Mouse (Mus musculus): ENCODE data around the gene Gtf3c2. TPM values are rescaled to one million over a fixed set of nuclear protein-coding genes. Genes with fewer than 3 reads are reported as not detected.
A peak's percentile ranks its signal among the peaks of the same experiment; 100 is the strongest.

The Gtf3c2 gene
- polyA plus RNA-seq, 1 experiment from 2014 or later: 70.3 TPM

DNA sequence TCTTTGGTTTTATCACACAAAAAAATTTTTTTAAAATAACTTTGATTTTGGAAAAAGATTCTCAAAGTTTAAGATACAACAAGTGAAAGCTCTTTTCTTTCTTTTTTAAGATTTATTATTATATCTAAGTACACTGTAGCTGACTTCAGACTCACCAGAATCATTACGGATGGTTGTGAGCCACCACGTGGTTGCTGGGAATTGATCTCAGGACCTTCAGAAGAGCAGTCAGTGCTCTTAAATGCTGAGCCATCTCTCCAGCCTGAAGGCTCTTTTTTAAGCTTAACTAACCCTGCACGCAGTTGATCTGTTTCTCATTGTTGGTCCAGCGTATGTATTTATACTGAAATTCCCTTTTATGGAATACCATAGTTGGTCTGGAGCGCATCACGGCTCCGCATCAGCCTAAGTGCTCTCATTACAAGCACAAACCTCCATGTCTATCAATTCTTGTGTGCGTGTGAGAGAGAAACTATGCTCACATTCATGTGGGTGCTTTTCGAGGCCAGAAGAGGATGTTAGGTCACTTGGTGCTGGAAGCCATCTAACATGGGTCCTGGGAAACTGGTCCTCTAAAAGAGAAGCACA is 1.3 kb upstream of the Gtf3c2 start:
- Histone ChIP-seq H3K27me3 (replicated peaks; ENCODE audit: control insufficient read depth, insufficient read depth, low read length) (no peaks in the 10 kb centered on the region), H3K9ac (ENCODE audit: low read length) (no peak overlapping the region), H3K36me3 (ENCODE audit: control insufficient read depth, insufficient read depth, low read length) (no peaks in the 10 kb centered on the region), H3K27ac (ENCODE audit: low read depth) (no peak overlapping the region), H3K4me3 (ENCODE audit: low read depth, low read length) (no peak overlapping the region), H3K4me2 (ENCODE audit: low read length) (peak overlapping the region; percentile 92), H3K4me1 (replicated peaks; ENCODE audit: control insufficient read depth, insufficient read depth, low read length) (peaks cover 4% of the 10 kb centered on the region; the same call in 1 of the 2 replicates), H3K9me3 (ENCODE audit: control insufficient read depth, low read length) (no peaks in the 10 kb centered on the region)
- 87% methylated on average over 9 of the region's 9 CpGs for WGBS
- ATAC-seq (replicated peaks; ENCODE audit: low FRiP score, low TSS enrichment, low read depth) (no peak), DNase-seq (ENCODE audit: low spot score) (peak; percentile 41)

DNA sequence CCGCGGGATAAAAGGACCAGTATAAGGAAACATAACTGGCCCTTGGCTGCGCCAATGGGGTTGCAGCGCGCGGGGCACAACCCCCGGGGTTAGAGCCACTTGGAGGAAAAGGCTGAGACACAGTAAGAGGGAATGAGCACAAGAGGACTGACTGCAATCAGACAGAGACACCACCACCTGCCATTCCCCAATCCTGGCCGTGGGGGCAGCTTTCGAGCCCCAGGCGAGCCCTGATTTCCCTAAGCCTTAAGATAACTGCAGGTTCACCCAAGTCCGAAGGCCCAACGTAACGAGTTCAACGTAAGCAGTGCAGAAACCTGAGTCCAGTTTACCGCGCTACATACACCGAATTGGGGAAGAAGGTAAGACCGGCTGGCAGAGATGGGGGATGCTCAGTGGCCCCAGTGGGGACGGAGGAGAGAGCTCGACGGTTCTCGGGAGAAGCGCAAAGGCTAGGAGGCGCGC is 611 bp downstream of the Gtf3c2 start:
- Histone ChIP-seq H3K9ac (ENCODE audit: low read length) (peak overlapping the region; percentile 65), H3K9me3 (ENCODE audit: control insufficient read depth, low read length) (no peaks in the 10 kb centered on the region), H3K27me3 (replicated peaks; ENCODE audit: control insufficient read depth, insufficient read depth, low read length) (no peaks in the 10 kb centered on the region), H3K36me3 (ENCODE audit: control insufficient read depth, insufficient read depth, low read length) (peaks cover 3% of the 10 kb centered on the region; the same call in 1 of the 2 replicates), H3K4me2 (ENCODE audit: low read length) (peak overlapping the region; percentile 92), H3K4me1 (replicated peaks; ENCODE audit: control insufficient read depth, insufficient read depth, low read length) (peaks cover 4% of the 10 kb centered on the region; the same call in 1 of the 2 replicates), H3K27ac (ENCODE audit: low read depth) (peak overlapping the region; percentile 98), H3K4me3 (ENCODE audit: low read depth, low read length) (peak overlapping the region; percentile 100)
- ATAC-seq (replicated peaks; ENCODE audit: low FRiP score, low TSS enrichment, low read depth) (peak; percentile 41; the same call in 1 of the 2 replicates), DNase-seq (ENCODE audit: low spot score) (no peak)
- WGBS: under 1% methylated on average over 25 of the region's 25 CpGs

DNA sequence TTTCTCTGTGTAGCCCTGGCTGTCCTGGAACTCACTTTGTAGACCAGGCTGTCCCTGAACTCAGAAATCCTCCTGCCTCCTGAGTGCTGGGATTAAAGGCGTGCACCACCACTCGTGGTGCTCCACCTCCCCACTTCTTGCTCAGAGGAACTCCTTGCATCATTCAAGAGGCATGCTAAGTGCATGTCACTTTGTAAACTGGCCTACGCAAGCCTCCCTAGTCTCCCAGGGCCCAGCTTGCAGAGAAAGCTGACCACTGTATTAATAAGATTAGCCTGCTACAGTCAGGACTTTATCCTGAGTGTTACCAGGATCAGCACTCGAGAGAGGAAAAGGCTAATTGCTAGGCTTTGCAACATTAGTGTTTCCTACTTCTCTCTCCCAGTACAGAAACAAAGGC is 11.3 kb downstream of the Gtf3c2 start:
- no peak for ATAC-seq (replicated peaks; ENCODE audit: low FRiP score, low TSS enrichment, low read depth)
- Histone ChIP-seq H3K27me3 (replicated peaks; ENCODE audit: control insufficient read depth, insufficient read depth, low read length) (no peaks in the 10 kb centered on the region), H3K4me3 (ENCODE audit: low read depth, low read length) (no peak overlapping the region), H3K4me1 (replicated peaks; ENCODE audit: control insufficient read depth, insufficient read depth, low read length) (no peaks in the 10 kb centered on the region), H3K27ac (ENCODE audit: low read depth) (no peak overlapping the region), H3K4me2 (ENCODE audit: low read length) (no peak overlapping the region), H3K9ac (ENCODE audit: low read length) (no peak overlapping the region), H3K36me3 (ENCODE audit: control insufficient read depth, insufficient read depth, low read length) (peaks cover 93% of the 10 kb centered on the region), H3K9me3 (ENCODE audit: control insufficient read depth, low read length) (no peaks in the 10 kb centered on the region)
- no peak for DNase-seq (ENCODE audit: low spot score)
- 93% methylated on average over 4 of the region's 4 CpGs for WGBS

DNA sequence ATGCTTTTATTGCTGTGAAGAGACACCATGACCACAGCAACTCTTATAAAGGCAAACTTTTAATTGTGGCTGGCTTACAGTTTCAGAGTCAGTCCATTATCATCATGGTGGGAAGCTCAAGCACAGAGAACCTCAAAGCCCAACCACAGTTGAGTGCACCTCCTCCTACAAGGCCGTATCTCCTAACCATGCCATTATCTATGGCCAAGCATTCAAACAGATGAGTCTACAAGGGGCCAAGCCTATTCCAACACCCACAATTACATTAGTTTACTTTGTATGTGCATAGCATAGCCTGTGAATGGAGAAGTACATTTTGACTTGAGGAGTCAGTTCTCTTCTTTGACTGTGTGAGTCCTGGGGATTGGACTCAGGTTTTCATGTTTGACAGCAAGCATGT is 15.1 kb downstream of the Gtf3c2 start:
- no peak overlapping the region for H3K9ac ChIP-seq (ENCODE audit: low read length)
- H3K27ac ChIP-seq (ENCODE audit: low read depth): no peak overlapping the region
- H3K4me2 ChIP-seq (ENCODE audit: low read length): no peak overlapping the region
- no peak overlapping the region for H3K4me3 ChIP-seq (ENCODE audit: low read depth, low read length)
- H3K36me3 ChIP-seq (ENCODE audit: control insufficient read depth, insufficient read depth, low read length): peaks cover 89% of the 10 kb centered on the region
- no peaks in the 10 kb centered on the region for H3K27me3 ChIP-seq (replicated peaks; ENCODE audit: control insufficient read depth, insufficient read depth, low read length)
- H3K4me1 ChIP-seq (replicated peaks; ENCODE audit: control insufficient read depth, insufficient read depth, low read length): no peaks in the 10 kb centered on the region
- no peak for DNase-seq (ENCODE audit: low spot score)
- no peak for ATAC-seq (replicated peaks; ENCODE audit: low FRiP score, low TSS enrichment, low read depth)
- WGBS: 89% methylated on average over 1 of the region's 1 CpGs
- no peaks in the 10 kb centered on the region for H3K9me3 ChIP-seq (ENCODE audit: control insufficient read depth, low read length)

DNA sequence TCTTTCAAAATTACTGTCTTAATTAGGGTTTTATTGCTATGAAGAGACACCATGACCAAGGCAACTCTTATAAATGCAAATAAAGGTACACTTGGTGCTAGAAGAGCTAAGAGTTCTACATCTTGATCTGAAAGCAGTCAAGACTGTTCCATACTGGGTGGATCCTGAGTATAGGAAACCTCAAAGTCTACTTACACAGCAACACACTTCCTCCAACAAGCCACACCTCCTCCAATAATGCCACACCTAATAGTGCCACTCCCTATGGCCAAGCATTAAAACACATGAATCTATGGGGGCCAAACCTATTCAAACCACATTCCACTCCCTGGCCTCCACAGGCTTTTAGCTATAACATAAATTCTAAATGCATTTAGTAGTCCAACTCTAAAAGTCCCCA is 17.5 kb downstream of the Gtf3c2 start:
- Histone ChIP-seq H3K9ac (ENCODE audit: low read length) (no peak overlapping the region), H3K27ac (ENCODE audit: low read depth) (no peak overlapping the region), H3K36me3 (ENCODE audit: control insufficient read depth, insufficient read depth, low read length) (peaks cover 89% of the 10 kb centered on the region), H3K4me3 (ENCODE audit: low read depth, low read length) (no peak overlapping the region), H3K4me2 (ENCODE audit: low read length) (no peak overlapping the region), H3K27me3 (replicated peaks; ENCODE audit: control insufficient read depth, insufficient read depth, low read length) (no peaks in the 10 kb centered on the region), H3K4me1 (replicated peaks; ENCODE audit: control insufficient read depth, insufficient read depth, low read length) (no peaks in the 10 kb centered on the region), H3K9me3 (ENCODE audit: control insufficient read depth, low read length) (no peaks in the 10 kb centered on the region)
- no peak for DNase-seq (ENCODE audit: low spot score)
- ATAC-seq (replicated peaks; ENCODE audit: low FRiP score, low TSS enrichment, low read depth): no peak

DNA sequence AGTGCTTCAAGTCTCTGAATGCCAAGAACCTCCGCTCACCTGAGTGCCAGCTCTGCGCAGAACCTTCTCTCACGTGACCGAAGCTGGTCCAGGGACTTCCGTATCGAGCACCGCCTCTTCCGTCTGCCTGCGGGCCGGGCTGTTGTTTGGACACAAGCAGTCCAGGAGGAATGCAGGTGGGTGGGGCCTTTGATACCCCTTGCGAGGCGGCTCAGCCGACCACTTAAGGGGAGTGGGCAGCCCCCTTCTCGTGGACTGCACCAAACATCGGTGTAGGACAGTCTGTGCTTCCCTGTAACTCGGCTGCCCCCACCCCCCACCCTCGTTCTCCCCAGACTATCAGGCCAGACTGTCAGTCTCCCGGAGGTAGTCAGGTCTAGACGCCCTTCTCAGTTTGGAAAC is 25.8 kb downstream of the Gtf3c2 start, which contains the start of gene Mpv17:
Gene Mpv17 (minus strand): TSS at position 100 of the 402 bp plus-strand sequence.
- Histone ChIP-seq H3K36me3 (ENCODE audit: control insufficient read depth, insufficient read depth, low read length) (peaks cover 39% of the 10 kb centered on the region), H3K4me1 (replicated peaks; ENCODE audit: control insufficient read depth, insufficient read depth, low read length) (no peaks in the 10 kb centered on the region; the same call in 1 of the 2 replicates), H3K4me2 (ENCODE audit: low read length) (peak within 1 kb of the TSS; percentile 96), H3K9ac (ENCODE audit: low read length) (peak within 1 kb of the TSS; percentile 56), H3K9me3 (ENCODE audit: control insufficient read depth, low read length) (no peaks in the 10 kb centered on the region), H3K27ac (ENCODE audit: low read depth) (peak within 1 kb of the TSS; percentile 23; the same call in 1 of the 2 replicates), H3K4me3 (ENCODE audit: low read depth, low read length) (peak within 1 kb of the TSS; percentile 74), H3K27me3 (replicated peaks; ENCODE audit: control insufficient read depth, insufficient read depth, low read length) (no peaks in the 10 kb centered on the region)
- WGBS: 1% methylated on average over 19 of the region's 19 CpGs
- DNase-seq (ENCODE audit: low spot score) (peak; percentile 87), ATAC-seq (replicated peaks; ENCODE audit: low FRiP score, low TSS enrichment, low read depth) (peak; percentile 94)

DNA sequence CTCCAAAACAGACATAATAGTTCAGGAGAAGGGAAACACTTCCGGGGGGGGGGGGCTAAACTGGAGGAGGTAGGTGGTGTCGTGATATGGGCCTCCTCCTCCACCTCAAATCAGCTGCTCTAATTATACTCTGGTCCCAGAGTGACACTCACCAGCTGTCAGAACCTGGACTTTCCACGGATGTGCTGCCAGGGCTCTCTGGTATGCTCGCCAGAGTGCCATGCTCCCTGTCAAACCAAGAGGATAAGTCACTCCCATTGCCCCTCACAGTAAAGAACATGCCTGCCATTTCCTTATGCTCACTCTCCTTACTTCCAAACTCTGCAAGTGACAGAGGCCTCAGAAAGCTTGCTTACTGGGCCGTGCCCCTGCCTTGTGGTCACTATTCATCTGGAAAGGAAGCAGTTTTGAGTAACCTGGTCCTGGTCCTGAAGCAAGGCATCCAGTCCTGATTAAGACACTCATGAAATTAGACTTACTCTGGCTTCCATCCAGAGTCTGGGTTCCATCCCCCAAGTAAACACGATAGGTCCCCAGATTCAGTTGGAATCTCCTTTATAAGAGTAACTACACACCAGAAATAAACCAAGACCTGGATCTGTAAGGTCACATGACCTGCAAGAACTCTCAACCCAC is 26.3 kb downstream of the Gtf3c2 start:
- Histone ChIP-seq H3K9me3 (ENCODE audit: control insufficient read depth, low read length) (no peaks in the 10 kb centered on the region), H3K9ac (ENCODE audit: low read length) (peak overlapping the region; percentile 56), H3K36me3 (ENCODE audit: control insufficient read depth, insufficient read depth, low read length) (peaks cover 34% of the 10 kb centered on the region), H3K27ac (ENCODE audit: low read depth) (peak overlapping the region; percentile 23; the same call in 1 of the 2 replicates), H3K4me3 (ENCODE audit: low read depth, low read length) (peak overlapping the region; percentile 74), H3K4me1 (replicated peaks; ENCODE audit: control insufficient read depth, insufficient read depth, low read length) (no peaks in the 10 kb centered on the region; the same call in 1 of the 2 replicates), H3K4me2 (ENCODE audit: low read length) (peak overlapping the region; percentile 96), H3K27me3 (replicated peaks; ENCODE audit: control insufficient read depth, insufficient read depth, low read length) (no peaks in the 10 kb centered on the region)
- ATAC-seq (replicated peaks; ENCODE audit: low FRiP score, low TSS enrichment, low read depth) (peak; percentile 13), DNase-seq (ENCODE audit: low spot score) (no peak)
- 28% methylated on average over 6 of the region's 6 CpGs for WGBS

DNA sequence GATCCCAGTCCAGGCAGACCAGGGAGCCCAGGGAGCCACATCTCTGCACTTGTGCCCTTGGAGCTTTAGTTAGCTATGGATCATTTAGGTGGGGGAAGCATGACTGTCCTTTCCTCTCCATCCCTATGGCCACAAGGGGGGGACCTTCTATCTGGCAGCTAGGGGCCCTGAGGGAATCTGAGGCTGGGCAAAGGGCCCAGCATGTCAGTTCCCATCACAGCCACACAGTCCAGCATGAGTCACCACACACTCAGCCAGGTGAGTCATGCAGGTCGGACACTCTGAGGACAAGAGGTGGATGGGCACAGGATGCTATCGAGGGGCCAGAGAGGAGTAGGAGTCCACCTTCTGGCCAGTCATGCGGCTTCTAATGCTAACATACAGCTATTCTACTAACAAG is 28.2 kb downstream of the Gtf3c2 start:
- DNase-seq (ENCODE audit: low spot score) (no peak), ATAC-seq (replicated peaks; ENCODE audit: low FRiP score, low TSS enrichment, low read depth) (no peak)
- 81% methylated on average over 3 of the region's 3 CpGs for WGBS
- no peak overlapping the region for H3K27ac ChIP-seq (ENCODE audit: low read depth)
- H3K36me3 ChIP-seq (ENCODE audit: control insufficient read depth, insufficient read depth, low read length): peaks cover 18% of the 10 kb centered on the region
- H3K4me3 ChIP-seq (ENCODE audit: low read depth, low read length): no peak overlapping the region
- no peaks in the 10 kb centered on the region; the same call in 1 of the 2 replicates for H3K4me1 ChIP-seq (replicated peaks; ENCODE audit: control insufficient read depth, insufficient read depth, low read length)
- no peaks in the 10 kb centered on the region for H3K9me3 ChIP-seq (ENCODE audit: control insufficient read depth, low read length)
- no peak overlapping the region for H3K9ac ChIP-seq (ENCODE audit: low read length)
- no peak overlapping the region for H3K4me2 ChIP-seq (ENCODE audit: low read length)
- no peaks in the 10 kb centered on the region for H3K27me3 ChIP-seq (replicated peaks; ENCODE audit: control insufficient read depth, insufficient read depth, low read length)

Measured in intestine, embryonic 14.5 days (tissue).